Mouse (Mus musculus) fat pad, adult 2 months (tissue): ENCODE results near the gene Ambp.

ENCODE experiments used
- DNase-seq: peaks from one replicate; pipeline ENCODE4 v3.0.0-alpha.2; 2011; ENCODE audit warnings: low read depth, low spot score; ENCODE audit errors: extremely low read depth

Ambp gene

DNA sequence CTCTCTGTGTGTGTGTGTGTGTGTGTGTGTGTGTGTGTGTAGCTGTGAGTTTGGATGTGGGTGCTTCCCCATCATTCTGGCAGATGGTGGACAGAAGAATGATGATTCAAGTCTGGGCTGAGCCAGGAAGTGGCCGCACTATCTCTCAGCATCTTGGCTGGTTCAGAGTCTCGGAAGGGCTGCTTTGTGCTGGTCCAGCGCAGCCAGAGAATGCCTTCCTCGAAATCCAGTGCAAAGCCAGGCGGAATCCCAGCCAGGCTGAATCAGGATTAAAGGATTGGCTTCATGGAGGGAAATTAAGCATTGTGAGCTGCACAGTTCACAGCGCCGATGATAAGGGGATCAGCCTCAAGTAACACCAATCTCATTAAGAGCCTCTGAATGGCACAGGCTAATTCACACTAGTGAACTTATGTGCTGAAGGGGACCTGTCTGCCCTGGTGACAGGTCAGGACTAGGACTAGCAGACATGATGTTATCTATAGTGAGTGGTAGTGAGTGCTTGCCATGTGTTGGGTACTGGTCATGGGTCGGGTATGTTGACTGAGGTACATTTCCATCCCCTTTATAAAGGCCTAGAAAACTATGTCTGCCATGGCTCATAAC lies 29.6 kb downstream of the Ambp start:
- DNase-seq: no peak

DNA sequence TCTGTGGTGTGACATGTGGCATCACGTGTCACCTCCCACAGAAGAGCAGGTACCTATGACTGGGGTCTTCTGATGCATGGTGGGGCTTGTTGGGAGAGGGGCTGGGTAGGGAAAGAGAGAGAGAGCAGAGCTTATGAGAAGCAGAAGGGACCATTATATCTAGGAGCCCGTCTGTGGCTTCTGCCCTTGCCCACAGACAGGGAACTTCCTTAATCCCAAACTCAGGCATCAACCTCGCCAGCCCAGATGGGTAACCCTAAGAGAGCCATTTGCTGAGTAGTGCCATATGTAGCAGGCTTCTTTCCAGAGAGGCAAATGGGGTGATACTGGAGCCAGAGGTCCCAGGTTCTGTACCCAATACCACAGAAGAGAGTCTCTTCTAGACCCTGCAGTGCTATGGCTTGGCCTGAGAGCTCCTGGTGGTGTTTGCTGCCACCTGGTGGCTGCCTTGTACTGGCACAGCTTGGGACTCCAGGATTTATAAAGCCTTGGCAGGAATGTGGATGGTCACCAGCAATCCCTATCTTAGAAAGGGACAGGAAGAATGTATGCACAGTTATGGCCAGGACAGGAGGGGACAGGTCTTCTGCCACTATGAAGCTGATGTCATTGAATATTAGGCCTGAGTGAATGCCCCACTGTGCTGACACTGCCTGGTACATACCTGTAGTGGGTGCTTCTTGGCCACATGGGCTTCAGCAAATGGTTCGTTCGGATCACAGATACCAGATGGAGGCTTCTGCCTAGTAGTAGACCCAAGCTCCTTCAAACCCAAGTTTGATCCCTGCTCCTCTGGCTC lies 35.8 kb downstream of the Ambp start:
- no peak for DNase-seq

DNA sequence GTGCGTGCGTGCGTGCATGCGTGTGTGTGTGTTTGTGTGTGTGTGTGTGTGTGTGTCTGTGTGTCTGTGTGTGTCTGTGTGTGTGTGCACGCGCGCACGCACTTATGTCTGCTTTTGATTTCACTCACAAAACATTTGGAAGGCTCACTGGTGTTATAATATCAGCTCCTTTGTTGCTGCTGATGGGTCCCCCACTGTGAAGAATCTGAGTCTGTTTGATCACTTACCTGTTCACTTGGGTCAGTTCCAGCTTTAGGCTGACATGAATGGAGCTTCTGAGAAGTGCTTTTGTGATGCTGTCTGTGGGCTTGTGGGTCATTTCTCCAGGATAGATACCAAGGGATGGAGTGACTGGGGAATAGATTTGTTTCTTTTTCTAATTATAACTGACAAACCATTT lies 48.9 kb downstream of the Ambp start:
- DNase-seq: no peak

DNA sequence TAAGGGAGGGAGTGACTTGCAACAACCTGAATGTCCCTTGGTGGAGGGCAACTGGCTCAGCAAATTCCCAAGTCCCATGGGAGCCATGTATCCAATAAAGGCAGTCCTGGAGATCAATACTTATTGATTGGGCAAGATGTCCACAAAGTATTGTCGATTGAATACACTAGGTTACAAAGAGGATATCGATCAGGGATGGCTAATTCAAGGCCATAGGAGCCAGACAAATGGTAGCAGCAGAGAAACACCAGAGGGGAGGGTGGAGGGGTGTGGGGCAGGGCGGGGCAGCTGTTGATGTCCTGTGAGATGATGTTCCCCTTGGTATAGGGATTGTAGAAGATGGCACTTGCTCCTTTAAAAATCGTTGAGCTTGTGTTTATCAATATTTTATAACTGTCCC lies 52.6 kb downstream of the Ambp start:
- no peak for DNase-seq

DNA sequence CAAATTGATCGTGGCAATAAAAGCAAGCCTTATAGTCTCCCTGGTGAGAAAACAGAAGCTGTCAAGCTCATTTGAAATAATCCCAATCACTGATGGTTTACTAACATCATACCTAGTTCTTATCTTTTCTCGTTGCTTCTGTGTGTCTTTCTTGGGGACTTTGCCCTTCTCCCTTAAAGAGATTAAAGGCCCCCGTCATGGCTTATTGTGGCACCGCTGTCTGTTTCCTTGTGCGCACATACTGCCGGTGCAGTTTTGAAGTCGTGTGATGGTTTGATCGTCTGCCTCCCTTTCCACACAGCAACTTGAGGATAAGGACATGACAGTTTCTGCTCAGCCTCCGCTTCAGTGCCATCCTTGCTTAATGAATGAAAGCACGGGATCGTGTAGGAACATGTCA lies 54.1 kb downstream of the Ambp start:
- DNase-seq: no peak

DNA sequence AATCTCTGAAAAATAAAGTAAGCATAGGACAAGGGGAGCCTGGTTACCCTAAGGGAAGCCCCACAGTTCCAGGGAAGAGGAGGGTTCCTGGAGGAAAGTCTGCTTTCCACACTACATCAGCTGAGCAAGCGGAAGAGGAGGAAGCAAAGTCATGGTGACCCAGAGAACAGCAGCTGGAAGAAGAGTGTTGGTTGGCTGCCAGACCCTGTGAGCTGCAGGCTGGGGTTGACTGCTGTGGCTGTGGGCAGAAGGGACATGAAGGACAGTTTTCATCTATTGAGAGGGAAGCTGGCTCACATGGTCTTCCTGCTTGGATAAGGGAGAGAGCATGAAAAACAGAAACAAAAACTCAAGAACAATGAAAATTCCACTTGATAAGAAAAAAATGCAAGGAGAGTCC lies 57.0 kb downstream of the Ambp start:
- no peak for DNase-seq
